Mouse (Mus musculus): ENCODE results near the gene Slc3a2.

Slc3a2 gene

GRCm38 (mm10) chr19:8706930-8707329 is 16.2 kb downstream of the Slc3a2 start:
- DNase-seq = no peak

GRCm38 (mm10) chr19:8706132-8706667 is 17.0 kb downstream of the Slc3a2 start:
- no peak for DNase-seq

- DNase-seq = no peak
Measured at GRCm38 (mm10) chr19:8705026-8705708, 18.0 kb downstream of the Slc3a2 start.

GRCm38 (mm10) chr19:8703571-8703970 is 19.6 kb downstream of the Slc3a2 start:
- DNase-seq = no peak

GRCm38 (mm10) chr19:8702458-8702857 is 20.7 kb downstream of the Slc3a2 start:
- peak; percentile 51 to 62 for DNase-seq

GRCm38 (mm10) chr19:8699652-8700051 is 23.5 kb downstream of the Slc3a2 start:
- DNase-seq = no peak

- DNase-seq = peak; percentile 56 to 67
Measured at GRCm38 (mm10) chr19:8695330-8695729, 27.8 kb downstream of the Slc3a2 start.

- no peak for DNase-seq
Measured at GRCm38 (mm10) chr19:8692740-8693139, 30.4 kb downstream of the Slc3a2 start.

- no peak for DNase-seq
Measured at GRCm38 (mm10) chr19:8691871-8692539, 31.2 kb downstream of the Slc3a2 start.

- DNase-seq = no peak
Measured at GRCm38 (mm10) chr19:8683627-8684026, 39.5 kb downstream of the Slc3a2 start.

GRCm38 (mm10) chr19:8682996-8683395 is 40.2 kb downstream of the Slc3a2 start:
- peak; percentile 79 to 84 for DNase-seq

GRCm38 (mm10) chr19:8681633-8682362 is 41.4 kb downstream of the Slc3a2 start:
- no peak for DNase-seq

- peak; percentile 36 to 55 for DNase-seq
Measured at GRCm38 (mm10) chr19:8679031-8679779, 44.0 kb downstream of the Slc3a2 start.

GRCm38 (mm10) chr19:8673336-8674063 is 49.7 kb downstream of the Slc3a2 start:
- DNase-seq = no peak

GRCm38 (mm10) chr19:8672859-8673258 is 50.3 kb downstream of the Slc3a2 start:
- no peak for DNase-seq

- no peak for DNase-seq
Measured at GRCm38 (mm10) chr19:8665746-8666145, 57.4 kb downstream of the Slc3a2 start.

- DNase-seq = no peak
Measured at GRCm38 (mm10) chr19:8664859-8665258, 58.3 kb downstream of the Slc3a2 start.

- DNase-seq = peak in 1 of 2 experiments; percentile 39
Measured at GRCm38 (mm10) chr19:8663911-8664421, 59.2 kb downstream of the Slc3a2 start.

GRCm38 (mm10) chr19:8663360-8663839 is 59.8 kb downstream of the Slc3a2 start, which contains the start of gene Chrm1:
TSS of gene Chrm1 (plus strand) at chr19:8663789.
- DNase-seq = no peak

GRCm38 (mm10) chr19:8662337-8662736 is 60.8 kb downstream of the Slc3a2 start:
- peak; percentile 73 to 79 for DNase-seq

GRCm38 (mm10) chr19:8661821-8662307 is 61.3 kb downstream of the Slc3a2 start:
- peak; percentile 37 to 51 for DNase-seq

Data from kidney, postnatal 4 days (tissue).